Mouse (Mus musculus) embryo, embryonic 10 days (tissue): ENCODE measurements around the gene Ccl19.
"Not testable (repeated sequence)": the region's sequence is repeated elsewhere in the genome, so short reads cannot be mapped to it uniquely, and the experiment has no call there.

Experiments
- DNase-seq: peaks from one replicate; pipeline ENCODE4 v3.0.0-alpha.2; 2015; ENCODE audit warnings: low spot score

The Ccl19 gene

DNA sequence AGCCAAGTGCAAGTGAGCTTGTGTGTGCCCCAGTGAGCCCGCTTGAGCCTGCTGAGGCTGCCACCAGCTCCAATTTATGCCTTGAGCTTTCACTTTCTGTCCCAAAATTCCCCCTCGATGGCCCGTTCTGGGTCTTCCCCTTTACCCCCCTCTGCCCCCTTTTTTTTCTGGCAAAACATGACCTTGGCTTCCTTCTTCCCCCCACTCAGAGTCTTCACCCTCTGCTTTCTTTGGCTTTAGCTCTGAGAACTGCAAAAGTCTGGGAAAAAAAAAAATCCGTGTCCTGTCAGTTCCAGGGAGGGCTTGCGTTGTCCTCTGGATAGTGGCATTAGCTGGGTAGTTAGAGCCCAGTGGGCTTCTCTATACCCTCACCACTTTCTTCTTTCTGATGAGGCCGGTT lies at the start of gene Ccl19:
Gene Ccl19 (minus strand): TSS at position 101 of the 400 bp plus-strand sequence.
- DNase-seq = not testable (repeated sequence)

DNA sequence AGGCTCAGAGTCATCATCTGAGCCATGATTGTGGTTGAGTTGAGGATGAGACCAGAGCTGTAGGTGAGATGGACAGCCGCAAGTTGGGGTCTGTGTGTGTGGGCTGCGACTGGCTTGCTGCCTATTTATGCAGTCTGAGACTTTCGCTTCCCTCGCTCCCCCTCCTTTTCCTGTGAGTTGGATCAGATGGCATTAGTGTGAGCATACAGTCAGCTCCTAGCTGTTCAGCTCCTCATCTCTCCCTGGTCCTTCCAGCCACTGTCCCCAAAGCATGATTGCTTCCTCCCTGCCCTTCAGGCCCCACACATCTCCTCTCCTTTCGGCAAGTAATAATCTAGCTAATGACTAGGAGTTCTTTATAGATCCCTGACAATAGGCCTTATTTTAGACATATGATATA lies 17.5 kb upstream of the Ccl19 start, which contains the start of gene Ccl21a:
Gene Ccl21a (minus strand): TSS at position 101 of the 400 bp plus-strand sequence.
- DNase-seq = not testable (repeated sequence)

GRCm38 (mm10) chr4:42735245-42735644 lies 21.1 kb downstream of the Ccl19 start, which contains the start of gene 4930578G10Rik:
Gene 4930578G10Rik (plus strand): TSS chr4:42735545.
- not testable (repeated sequence) for DNase-seq
